ENCODE assay signal across 7 mouse cellular contexts in the genomic region with DNA sequence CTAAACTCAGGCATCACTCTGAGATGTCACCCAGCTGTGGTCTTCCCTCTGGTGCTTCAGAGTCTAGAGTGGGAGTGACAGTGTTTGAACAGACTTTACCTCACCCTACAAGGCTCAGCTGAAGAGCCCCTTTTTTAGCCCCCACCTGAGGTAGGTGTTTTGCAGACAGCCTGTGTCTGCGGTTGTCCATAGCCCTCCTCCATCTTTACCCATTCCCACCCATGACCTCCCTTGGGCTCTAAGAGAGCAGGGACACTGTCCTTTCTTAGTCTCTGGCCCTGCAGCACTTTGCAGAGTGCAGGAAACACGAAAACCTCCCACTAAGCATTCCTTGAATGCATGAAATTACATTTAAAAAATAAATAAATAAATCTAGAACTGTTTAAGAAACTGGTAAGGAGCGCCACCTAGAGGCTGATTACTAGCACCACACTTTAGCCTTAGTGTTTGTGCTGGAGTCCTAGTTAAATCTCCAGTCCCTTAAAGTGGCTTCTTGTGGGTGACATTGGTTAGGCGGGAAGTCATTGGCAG.
DNase-seq lines count a peak whose midpoint lies in the region; TF ChIP-seq lines count a peak whose summit lies in the region.

No protein-coding gene starts in this region.

- H3K9me3 ChIP-seq in MEL (replicated peaks; ENCODE audit: insufficient read depth, low read length), result no peaks in the 10 kb centered on the region

- TF ChIP-seq POLR2A in MEL (IDR thresholded peaks at IDR 0.05; ENCODE audit: control insufficient read depth in 1 of 2, insufficient read depth in 1 of 2, low read depth in 1 of 2, low read length in 2 of 2, poor library complexity in 1 of 2), result no peak

- no peak for TF ChIP-seq EP300 in MEL (IDR thresholded peaks at IDR 0.05; ENCODE audit: low read depth in 1 of 2, low read length in 2 of 2)

- intact Hi-C loops in heart, postnatal 10 days (cut with DNase I), result loop anchor here (1.0 to 10.0 kb wide), 5 partner anchors 57 to 289 kb away; no protein-coding TSS in a partner anchor

- H3K4me1 ChIP-seq in MEL (ENCODE audit: control insufficient read depth in 1 of 2, insufficient read depth in 2 of 2, low read length in 2 of 2), result no peaks in the 10 kb centered on the region

- TF ChIP-seq CTCF in MEL (IDR thresholded peaks at IDR 0.05 in 2 of 3, conservative IDR thresholded peaks at IDR 0.05 in 1 of 3; ENCODE audit: control insufficient read depth in 1 of 3, insufficient read depth in 1 of 3, low read depth in 2 of 3, low read length in 3 of 3, poor library complexity in 1 of 3, severe bottlenecking in 1 of 3), result peak in 2 of 3 experiments; percentile 11 to 23; a peak in 2 of 6 replicates

- DNase-seq in A20 (ENCODE audit: low read depth, low spot score) (peak; percentile 62), MEL (ENCODE audit: low read depth, low spot score) (peak; percentile 8)
- DNase-seq in cerebellum, postnatal 36 days, result peak; percentile 49 to 76
- DNase-seq in heart, postnatal 10 days, result peak; percentile 60 to 77
- DNase-seq in kidney, postnatal 14 days, result peak; percentile 76
- DNase-seq in lung, postnatal 14 days, result peak; percentile 67
- peak; percentile 51 for DNase-seq in right cerebral cortex, postnatal 4 days

- TF ChIP-seq RAD21 in MEL (IDR thresholded peaks at IDR 0.05; ENCODE audit: low read depth, low read length), result peak; percentile 12

- H3K4me3 ChIP-seq in MEL (ENCODE audit: control insufficient read depth in 1 of 2, insufficient read depth in 1 of 2, low read depth in 2 of 2, low read length in 2 of 2), result no peak overlapping the region

- H3K36me3 ChIP-seq in MEL (ENCODE audit: control insufficient read depth in 1 of 2, insufficient read depth in 2 of 2, low read length in 2 of 2), result no peaks in the 10 kb centered on the region

- no peaks in the 10 kb centered on the region for H3K79me2 ChIP-seq in MEL (ENCODE audit: control insufficient read depth, insufficient read depth, low read length, poor library complexity)

- H3K27ac ChIP-seq in MEL (ENCODE audit: control insufficient read depth, low read depth, low read length), result no peak overlapping the region

- H3K27me3 ChIP-seq in MEL (ENCODE audit: control insufficient read depth in 1 of 2, insufficient read depth in 2 of 2, low read length in 2 of 2), result no peaks in the 10 kb centered on the region

- no peak overlapping the region for H3K9ac ChIP-seq in MEL (ENCODE audit: control insufficient read depth, low read depth, low read length, poor library complexity, severe bottlenecking)

TF ChIP-seq in MEL, 35 proteins besides CTCF, POLR2A, EP300 and RAD21:
- no peak for TF ChIP-seq ZC3H11A (IDR thresholded peaks at IDR 0.05; ENCODE audit: low read depth, low read length)
- TF ChIP-seq GABPA (IDR thresholded peaks at IDR 0.05; ENCODE audit: low read depth, low read length), result no peak
- TF ChIP-seq ZNF384 (IDR thresholded peaks at IDR 0.05; ENCODE audit: low read depth, low read length), result no peak
- TF ChIP-seq RCOR1 (IDR thresholded peaks at IDR 0.05; ENCODE audit: low read depth, low read length), result no peak
- no peak for TF ChIP-seq UBTF (IDR thresholded peaks at IDR 0.05; ENCODE audit: borderline replicate concordance, insufficient read depth, low read depth, low read length)
- TF ChIP-seq TCF12 (IDR thresholded peaks at IDR 0.05; ENCODE audit: low read depth, low read length), result no peak
- TF ChIP-seq TAL1 (IDR thresholded peaks at IDR 0.05; ENCODE audit: low read length), result no peak
- TF ChIP-seq MXI1 (IDR thresholded peaks at IDR 0.05; ENCODE audit: low read depth, low read length), result no peak
- TF ChIP-seq E2F4 (IDR thresholded peaks at IDR 0.05; ENCODE audit: borderline replicate concordance, low read depth, low read length), result no peak
- TF ChIP-seq USF1 (IDR thresholded peaks at IDR 0.05; ENCODE audit: low read depth, low read length), result no peak
- no peak for TF ChIP-seq SMC3 (IDR thresholded peaks at IDR 0.05; ENCODE audit: low read depth, low read length)
- TF ChIP-seq GATA1 (IDR thresholded peaks at IDR 0.05; ENCODE audit: low read depth, low read length), result no peak
- TF ChIP-seq CHD2 (IDR thresholded peaks at IDR 0.05; ENCODE audit: low read length), result no peak
- no peak for TF ChIP-seq USF2 (IDR thresholded peaks at IDR 0.05; ENCODE audit: borderline replicate concordance in 1 of 2, insufficient read depth in 1 of 2, low read depth in 1 of 2, low read length in 2 of 2)
- no peak for TF ChIP-seq MEF2A (IDR thresholded peaks at IDR 0.05; ENCODE audit: extremely low read depth, insufficient replicate concordance, low read depth, low read length, poor library complexity, severe bottlenecking)
- no peak for TF ChIP-seq ELF1 (IDR thresholded peaks at IDR 0.05; ENCODE audit: low read depth, low read length)
- TF ChIP-seq ZKSCAN1 (IDR thresholded peaks at IDR 0.05; ENCODE audit: low read depth, low read length), result no peak
- no peak for TF ChIP-seq JUND (IDR thresholded peaks at IDR 0.05; ENCODE audit: low read depth, low read length)
- TF ChIP-seq ETS1 (IDR thresholded peaks at IDR 0.05; ENCODE audit: low read depth, low read length), result no peak
- TF ChIP-seq POLR2AphosphoS5 (IDR thresholded peaks at IDR 0.05; ENCODE audit: borderline replicate concordance, low read depth, low read length), result no peak

Comparison
In these comparisons a context has a peak if more than half of its experiments do, and no peak if none do; other contexts are left out.
1. DNase-seq: peak in every context shown above with its lines; median percentile 76 in kidney, postnatal 14 days; 68 in heart, postnatal 10 days; 67 in lung, postnatal 14 days; 62 in cerebellum, postnatal 36 days; 62 in A20; 51 in right cerebral cortex, postnatal 4 days; 8 in MEL.